Mouse (Mus musculus): Measurements from ENCODE around the gene Tecta. TPM values are rescaled to one million over a fixed set of nuclear protein-coding genes. Genes with fewer than 3 reads are reported as not detected.

The Tecta gene
- total RNA-seq, 1 experiment from 2014 or later, result not detected

DNA sequence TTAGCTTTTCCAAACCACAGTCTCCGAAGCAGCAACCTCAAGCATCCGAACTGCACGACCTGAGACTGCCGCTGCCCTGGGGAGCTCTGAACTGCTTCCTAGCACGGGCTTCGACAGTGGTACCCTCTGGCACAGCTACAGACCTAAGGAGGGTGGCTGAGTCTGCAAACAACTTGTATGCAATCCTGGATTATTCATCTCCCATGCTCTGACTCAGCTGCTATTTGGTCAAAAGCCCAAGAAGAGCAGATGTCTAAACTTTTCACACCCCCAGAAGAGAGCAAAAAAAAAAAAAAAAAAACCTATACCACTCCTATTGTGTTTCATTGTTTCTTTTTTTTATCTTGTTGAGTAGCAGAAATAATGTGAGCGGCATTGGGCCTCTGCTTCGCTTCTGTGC lies 5.4 kb downstream of the Tecta start:
- no peak for ATAC-seq (replicated peaks; ENCODE audit: insufficient number of reproducible peaks, low FRiP score, low TSS enrichment, poor library complexity, severe bottlenecking)

GRCm38 (mm10) chr9:42392927-42393326 lies 6.8 kb downstream of the Tecta start:
- ATAC-seq (replicated peaks; ENCODE audit: insufficient number of reproducible peaks, low FRiP score, low TSS enrichment, poor library complexity, severe bottlenecking), result no peak

- no peak for ATAC-seq (replicated peaks; ENCODE audit: insufficient number of reproducible peaks, low FRiP score, low TSS enrichment, poor library complexity, severe bottlenecking)
Observed at GRCm38 (mm10) chr9:42388490-42388889, 11.2 kb downstream of the Tecta start.

DNA sequence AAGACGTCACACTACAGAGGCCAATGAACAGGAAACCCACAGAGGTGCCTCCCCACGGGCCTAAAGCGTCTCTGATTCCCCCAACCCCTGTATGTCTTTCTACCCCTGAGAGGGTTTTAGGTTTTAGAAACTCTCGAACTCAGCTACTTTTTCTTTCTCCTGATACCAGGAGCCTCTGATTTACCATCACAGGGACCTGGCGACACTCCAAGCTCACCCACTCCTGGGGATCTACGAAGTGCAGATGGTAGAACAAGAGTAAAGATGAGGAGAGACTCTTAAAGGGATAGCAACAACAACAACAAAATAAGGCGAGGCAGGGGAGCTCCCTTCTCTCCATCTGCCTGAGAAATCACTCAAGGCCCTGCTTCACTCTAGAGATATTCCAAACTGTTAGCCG lies 12.7 kb downstream of the Tecta start:
- ATAC-seq (replicated peaks; ENCODE audit: insufficient number of reproducible peaks, low FRiP score, low TSS enrichment, poor library complexity, severe bottlenecking), result no peak

DNA sequence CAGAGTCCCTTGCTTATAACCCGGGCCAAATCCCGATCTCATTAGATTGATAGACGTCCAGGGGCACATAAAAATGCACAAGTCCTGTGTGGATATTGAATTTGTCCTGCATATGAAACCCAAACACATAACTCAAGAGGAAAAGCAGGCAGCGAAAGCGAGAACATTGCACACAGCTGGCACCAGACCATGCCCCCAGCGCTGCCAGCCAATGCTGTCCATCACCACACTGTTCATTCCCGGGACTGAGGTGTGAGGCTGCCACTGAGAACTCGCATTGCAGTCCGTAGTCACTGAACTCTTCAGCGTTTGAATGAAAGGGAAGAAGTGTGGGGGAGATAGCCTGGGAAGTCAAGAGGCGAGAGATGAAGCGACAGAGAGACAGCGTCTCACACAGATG lies 14.1 kb downstream of the Tecta start:
- ATAC-seq (replicated peaks; ENCODE audit: insufficient number of reproducible peaks, low FRiP score, low TSS enrichment, poor library complexity, severe bottlenecking), result no peak

- ATAC-seq (replicated peaks; ENCODE audit: insufficient number of reproducible peaks, low FRiP score, low TSS enrichment, poor library complexity, severe bottlenecking), result no peak
Observed at GRCm38 (mm10) chr9:42382628-42383347, 16.9 kb downstream of the Tecta start.

GRCm38 (mm10) chr9:42382063-42382462 lies 17.7 kb downstream of the Tecta start:
- ATAC-seq (replicated peaks; ENCODE audit: insufficient number of reproducible peaks, low FRiP score, low TSS enrichment, poor library complexity, severe bottlenecking), result no peak

GRCm38 (mm10) chr9:42378071-42378470 lies 21.7 kb downstream of the Tecta start:
- ATAC-seq (replicated peaks; ENCODE audit: insufficient number of reproducible peaks, low FRiP score, low TSS enrichment, poor library complexity, severe bottlenecking), result no peak

- ATAC-seq (replicated peaks; ENCODE audit: insufficient number of reproducible peaks, low FRiP score, low TSS enrichment, poor library complexity, severe bottlenecking), result no peak
Observed at GRCm38 (mm10) chr9:42377656-42378055, 22.1 kb downstream of the Tecta start.

- ATAC-seq (replicated peaks; ENCODE audit: insufficient number of reproducible peaks, low FRiP score, low TSS enrichment, poor library complexity, severe bottlenecking), result no peak
Observed at GRCm38 (mm10) chr9:42371670-42372368, 27.9 kb downstream of the Tecta start.

- ATAC-seq (replicated peaks; ENCODE audit: insufficient number of reproducible peaks, low FRiP score, low TSS enrichment, poor library complexity, severe bottlenecking), result no peak
Observed at GRCm38 (mm10) chr9:42357585-42357984, 42.1 kb downstream of the Tecta start.

GRCm38 (mm10) chr9:42354871-42355270 lies 44.9 kb downstream of the Tecta start:
- ATAC-seq (replicated peaks; ENCODE audit: insufficient number of reproducible peaks, low FRiP score, low TSS enrichment, poor library complexity, severe bottlenecking), result no peak

GRCm38 (mm10) chr9:42349791-42350190 lies 49.9 kb downstream of the Tecta start:
- ATAC-seq (replicated peaks; ENCODE audit: insufficient number of reproducible peaks, low FRiP score, low TSS enrichment, poor library complexity, severe bottlenecking), result no peak

DNA sequence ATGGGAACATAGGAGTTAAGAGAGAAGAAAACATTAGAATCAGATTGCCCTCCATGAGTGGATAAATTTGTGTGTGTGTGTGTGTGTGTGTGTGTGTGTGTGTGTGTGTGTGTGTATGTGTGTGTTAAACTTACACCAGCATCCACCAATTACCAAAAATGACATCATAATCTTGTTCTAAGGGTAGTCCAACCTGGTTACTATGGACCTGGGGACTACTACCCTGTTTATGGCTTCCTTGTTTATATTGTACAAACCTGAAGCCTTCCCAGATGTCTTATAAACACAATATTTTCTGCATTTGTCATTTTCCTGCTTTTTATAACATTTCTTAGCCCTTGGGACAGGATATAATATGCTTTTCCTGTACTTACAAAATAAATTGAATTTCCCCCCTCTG lies 53.4 kb downstream of the Tecta start:
- ATAC-seq (replicated peaks; ENCODE audit: insufficient number of reproducible peaks, low FRiP score, low TSS enrichment, poor library complexity, severe bottlenecking), result no peak

GRCm38 (mm10) chr9:42339151-42339550 lies 60.6 kb downstream of the Tecta start:
- no peak for ATAC-seq (replicated peaks; ENCODE audit: insufficient number of reproducible peaks, low FRiP score, low TSS enrichment, poor library complexity, severe bottlenecking)

DNA sequence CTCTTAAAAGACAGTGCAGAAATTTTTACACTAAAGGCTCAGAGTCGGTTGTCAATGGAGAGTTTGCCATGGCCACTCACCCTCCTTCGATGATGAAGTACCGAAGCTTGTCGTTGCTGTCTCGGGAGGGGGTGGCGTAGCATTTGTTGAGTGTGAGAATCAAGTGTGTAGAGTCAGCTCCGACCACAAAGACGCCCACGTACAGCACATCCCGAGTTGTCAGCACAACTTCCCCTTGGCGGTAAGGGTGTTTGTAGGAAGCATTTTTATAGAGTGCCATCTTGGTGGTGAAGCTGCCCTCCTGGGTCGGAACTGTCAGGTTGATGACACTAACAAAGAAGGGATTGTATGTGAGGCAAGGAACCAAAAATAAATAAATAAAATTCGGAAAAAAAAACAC lies 62.7 kb downstream of the Tecta start:
- no peak for ATAC-seq (replicated peaks; ENCODE audit: insufficient number of reproducible peaks, low FRiP score, low TSS enrichment, poor library complexity, severe bottlenecking)

DNA sequence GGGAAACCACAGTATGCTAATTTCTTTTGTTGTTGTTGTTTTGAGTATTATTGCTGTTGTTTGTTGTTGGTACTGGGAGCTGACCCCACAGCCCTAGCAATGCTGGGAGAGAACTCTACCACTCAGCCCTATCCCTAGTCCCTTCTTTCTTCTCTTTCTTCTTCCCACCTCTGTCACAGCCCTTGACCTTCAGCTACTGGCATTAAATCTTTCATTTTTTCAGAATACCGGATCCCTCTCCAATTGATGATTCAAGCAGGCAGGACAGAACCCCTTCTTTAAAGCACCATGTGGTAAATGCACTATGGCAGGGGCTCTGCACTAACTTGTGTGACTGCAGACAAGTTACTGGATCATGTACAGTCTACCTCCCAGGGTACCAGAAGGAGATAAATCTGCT lies 63.2 kb downstream of the Tecta start:
- ATAC-seq (replicated peaks; ENCODE audit: insufficient number of reproducible peaks, low FRiP score, low TSS enrichment, poor library complexity, severe bottlenecking), result no peak

DNA sequence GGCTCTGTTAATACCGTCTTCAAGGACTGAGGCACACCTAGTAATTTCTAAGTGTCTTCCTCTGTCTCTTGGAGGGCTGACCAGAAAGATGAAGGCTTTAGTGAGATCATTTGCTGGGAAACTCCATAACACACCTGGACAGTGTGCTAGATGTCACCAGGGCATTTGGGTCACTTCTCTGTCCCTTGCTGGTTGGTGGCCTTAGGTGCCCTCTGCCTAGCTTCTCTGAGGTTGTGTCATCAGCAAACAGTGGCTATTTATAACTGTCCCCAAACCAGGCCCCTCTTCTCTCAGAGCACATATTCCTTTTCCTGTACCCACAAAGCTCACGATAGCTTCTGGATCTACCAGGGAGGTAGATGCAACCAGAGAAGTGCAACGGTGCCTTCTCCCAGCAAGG lies 64.8 kb downstream of the Tecta start:
- no peak for ATAC-seq (replicated peaks; ENCODE audit: insufficient number of reproducible peaks, low FRiP score, low TSS enrichment, poor library complexity, severe bottlenecking)

DNA sequence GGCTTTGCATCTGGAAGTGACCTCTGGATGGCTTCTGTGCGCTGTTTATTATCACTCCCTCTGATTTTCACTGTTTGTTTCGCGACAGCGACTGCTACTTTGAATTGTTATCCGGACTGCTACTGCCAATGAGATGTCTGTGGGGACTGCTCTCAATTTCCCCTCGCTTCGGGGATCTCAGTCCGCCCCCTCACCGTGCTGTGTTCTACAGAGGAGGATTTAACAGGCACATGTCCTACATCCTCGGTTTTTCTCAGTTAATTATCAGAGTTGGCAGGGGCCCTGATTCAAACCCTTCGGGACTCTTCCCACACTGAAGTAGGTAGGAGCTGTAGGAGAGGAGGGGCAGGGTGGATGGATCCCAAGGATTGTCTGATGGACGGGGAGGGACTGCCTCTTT lies 67.0 kb downstream of the Tecta start:
- no peak for ATAC-seq (replicated peaks; ENCODE audit: insufficient number of reproducible peaks, low FRiP score, low TSS enrichment, poor library complexity, severe bottlenecking)

DNA sequence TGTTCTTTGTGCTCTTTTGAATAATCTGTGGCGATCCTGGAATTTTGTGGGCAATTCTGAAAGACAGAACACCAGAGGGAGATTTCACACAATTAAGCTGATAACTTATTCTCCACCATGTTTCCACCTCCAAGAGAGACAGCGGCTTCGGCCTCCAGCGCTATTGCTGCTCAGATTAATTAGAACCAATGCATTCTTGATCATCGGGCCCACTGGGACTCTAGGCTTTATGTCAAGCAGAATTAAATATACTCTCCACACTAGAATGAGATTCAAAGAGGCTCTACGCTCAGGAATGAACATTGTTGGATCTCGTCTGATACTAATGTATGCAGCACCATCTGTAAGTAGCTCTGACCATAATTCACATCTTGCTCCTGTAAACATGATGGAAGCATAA lies 68.4 kb downstream of the Tecta start:
- no peak for ATAC-seq (replicated peaks; ENCODE audit: insufficient number of reproducible peaks, low FRiP score, low TSS enrichment, poor library complexity, severe bottlenecking)

Measured in monocyte, adult 5-6 weeks (primary cell).